Mouse (Mus musculus): ENCODE data around the gene Abcb6.

Gene Abcb6

DNA sequence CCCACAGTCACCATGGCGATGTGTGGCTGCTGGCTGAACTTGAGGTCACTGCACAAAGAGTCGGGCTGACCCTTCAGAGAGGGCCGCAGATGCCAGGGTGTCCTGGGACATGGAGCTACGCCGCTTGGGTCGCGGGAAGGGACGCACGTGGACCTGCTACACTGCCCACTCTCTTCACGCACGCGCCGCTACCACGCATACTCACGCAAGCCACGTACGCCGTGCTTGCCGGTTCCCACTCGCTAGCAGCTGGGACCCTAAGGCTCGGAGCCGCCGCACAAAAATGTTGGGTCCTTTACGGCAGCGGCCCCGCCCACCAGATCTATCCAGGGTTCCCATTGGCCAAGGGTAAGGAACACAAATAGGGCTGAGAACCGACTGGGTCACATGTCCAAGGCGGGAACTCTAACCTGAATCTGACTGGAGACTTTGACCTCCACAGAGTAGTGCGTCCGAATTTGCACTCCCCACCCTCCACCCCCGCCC, at the start of gene Abcb6:
Gene Abcb6 (minus strand): TSS at position 288 of the 486 bp plus-strand sequence.
- DNase-seq (ENCODE audit: low read depth, low spot score) = peak; percentile 86

DNA sequence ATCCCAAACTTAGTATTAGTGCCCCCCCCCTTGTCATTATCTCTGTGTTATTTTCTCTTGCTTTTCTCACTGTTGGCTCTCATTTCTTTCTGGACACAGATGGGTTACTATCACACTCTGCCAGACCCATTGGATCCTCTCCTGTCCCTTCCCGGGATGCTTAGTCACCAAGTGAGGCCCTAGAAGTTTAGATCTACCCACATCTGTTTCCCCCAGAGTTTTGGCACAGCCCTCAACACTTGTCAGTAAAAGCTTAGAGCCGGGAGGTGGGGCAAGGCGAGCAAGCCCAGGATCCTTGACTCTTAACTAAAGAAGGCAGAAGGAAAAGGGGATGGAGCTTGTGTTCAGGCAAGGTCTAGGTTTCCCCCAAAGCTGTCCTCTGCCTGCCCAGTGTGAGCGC, 49.0 kb upstream of the Abcb6 start:
- DNase-seq (ENCODE audit: low read depth, low spot score) = no peak

DNA sequence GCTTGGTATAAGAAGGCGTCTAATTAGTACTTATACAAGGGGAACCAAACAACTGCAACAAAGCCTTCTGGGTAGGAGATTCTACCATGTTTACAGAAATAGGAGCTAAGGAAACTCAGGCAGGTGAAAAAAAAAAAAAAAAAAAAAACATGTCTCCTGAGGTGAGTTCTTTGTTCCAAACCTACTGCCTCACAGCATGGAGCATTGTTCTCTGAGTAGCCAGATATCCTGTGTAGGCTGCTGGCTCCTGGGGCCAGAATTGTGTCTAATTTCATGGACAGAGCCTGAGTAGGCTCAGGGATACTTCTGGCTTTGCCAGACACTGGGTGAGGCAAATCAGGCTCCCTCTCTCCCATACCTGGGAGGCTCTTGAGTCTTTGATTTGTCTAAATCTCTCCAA, 47.5 kb upstream of the Abcb6 start:
- no peak for DNase-seq (ENCODE audit: low read depth, low spot score)

DNA sequence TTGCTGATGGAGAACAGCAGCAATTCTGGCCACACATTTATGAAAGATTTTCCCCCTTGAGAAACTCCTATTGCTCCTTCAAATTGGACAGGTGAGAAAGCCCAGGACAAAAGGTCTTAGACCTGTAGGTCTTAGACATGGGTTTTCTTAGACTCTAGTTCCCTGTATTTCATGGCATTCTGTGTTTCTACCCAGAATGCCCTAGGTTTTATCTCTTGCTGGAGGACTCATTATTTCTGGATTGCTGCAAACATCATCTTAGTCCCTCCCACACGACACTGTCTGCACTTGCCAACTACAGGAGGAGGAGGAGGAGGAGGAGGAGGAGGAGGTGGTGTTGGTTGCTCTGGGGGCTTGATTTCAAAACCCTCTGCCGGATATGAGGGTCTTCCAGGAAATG, 45.9 kb upstream of the Abcb6 start:
- DNase-seq (ENCODE audit: low read depth, low spot score) = no peak

DNA sequence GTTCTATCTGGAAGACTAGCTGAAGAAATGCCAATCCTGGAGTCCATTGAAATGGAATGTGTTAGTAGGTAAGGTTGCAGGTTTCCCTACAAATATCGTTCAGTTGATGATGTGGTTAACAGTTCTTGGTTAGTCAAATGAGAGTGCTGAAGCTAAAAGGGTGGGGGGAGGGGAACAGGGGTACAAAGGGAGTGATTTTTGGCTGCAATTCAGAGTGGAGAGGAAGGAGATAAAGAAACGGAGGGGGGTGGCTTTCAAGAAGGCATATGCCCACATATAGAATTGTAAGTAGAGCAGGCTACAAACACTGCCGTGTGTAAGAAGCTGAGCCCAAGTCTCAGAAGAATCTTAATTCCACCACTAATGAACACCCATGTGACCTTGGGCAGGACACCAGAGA, 45.3 kb upstream of the Abcb6 start:
- DNase-seq (ENCODE audit: low read depth, low spot score) = no peak

DNA sequence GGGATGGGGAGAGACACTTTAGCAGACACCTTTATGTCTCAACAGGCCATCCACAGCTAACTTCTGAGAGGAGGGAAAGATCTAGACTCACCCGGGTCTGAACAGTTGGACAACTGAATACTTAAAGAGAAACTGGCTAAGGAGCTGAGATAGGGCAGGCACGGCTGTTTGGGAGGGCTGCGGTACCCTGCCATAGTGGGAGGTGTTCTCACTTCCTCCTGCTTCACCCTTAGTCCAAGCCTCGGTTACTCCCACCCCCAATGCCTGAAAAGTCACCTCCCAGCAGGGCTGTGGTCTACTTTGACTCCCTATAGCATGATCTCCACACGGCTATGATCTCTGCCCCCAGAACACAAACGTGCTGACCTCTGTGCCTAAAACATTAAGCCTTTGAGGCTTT, 43.3 kb upstream of the Abcb6 start:
- no peak for DNase-seq (ENCODE audit: low read depth, low spot score)

DNA sequence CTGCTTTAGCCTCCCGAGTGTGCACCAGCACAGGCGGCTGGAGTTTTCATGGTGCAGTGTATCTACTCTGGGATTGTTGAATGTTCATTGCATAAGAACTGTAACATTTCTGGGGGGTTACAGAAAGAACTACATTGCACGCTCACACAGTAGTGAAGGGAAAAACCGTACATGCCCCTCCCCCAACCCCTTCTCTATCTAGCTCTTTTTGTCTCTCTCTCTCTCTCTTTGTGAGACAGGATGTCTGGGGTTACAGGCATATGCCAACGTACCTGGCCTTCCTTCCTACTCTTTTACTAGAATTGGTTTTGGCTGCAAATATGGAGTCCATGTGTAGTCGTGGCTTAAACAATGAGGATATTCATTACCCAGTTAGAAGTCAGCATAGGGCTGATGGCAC, 42.7 kb upstream of the Abcb6 start:
- no peak for DNase-seq (ENCODE audit: low read depth, low spot score)

DNA sequence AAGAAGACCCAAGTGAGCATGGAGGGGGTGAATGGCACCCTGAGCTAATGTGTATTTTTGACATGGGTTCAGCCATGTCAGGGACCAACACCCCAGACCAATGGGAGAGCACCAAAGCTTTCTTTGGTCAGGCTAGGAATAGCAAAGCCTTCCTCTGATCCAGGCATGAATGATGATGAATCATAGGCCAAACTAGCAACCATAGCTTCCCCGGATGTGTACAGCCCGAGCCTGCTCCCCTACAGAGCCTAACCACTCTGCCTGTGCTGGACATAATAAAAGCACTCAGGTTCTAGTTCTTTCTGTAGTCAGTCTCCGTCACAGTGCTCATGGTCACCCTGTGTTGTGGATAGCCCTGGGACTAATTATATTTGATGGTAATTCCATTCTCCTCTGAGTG, 41.3 kb upstream of the Abcb6 start:
- no peak for DNase-seq (ENCODE audit: low read depth, low spot score)

DNA sequence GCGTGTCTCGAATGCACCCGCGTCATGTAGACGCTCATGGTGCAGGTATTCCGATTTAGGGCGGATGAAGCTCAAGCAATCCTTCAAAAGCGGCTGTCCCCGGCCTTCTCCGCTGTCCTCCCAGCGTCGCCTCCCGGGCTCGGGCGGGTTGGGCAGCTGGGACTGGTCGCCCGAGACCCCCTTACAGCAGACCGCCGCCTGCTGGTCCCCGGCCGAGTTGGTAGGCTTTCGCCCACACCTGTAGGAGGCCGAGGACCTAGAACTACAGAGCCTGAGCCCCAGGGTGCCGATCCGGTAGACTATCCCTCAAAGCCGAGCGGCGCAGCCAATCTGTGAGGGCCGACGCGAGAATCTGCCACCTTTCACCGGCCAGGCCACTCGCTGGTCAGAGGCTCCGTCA, 39.3 kb upstream of the Abcb6 start, which contains the start of gene Tuba4a:
Gene Tuba4a (minus strand): TSS at position 335 of the 400 bp plus-strand sequence.
- no peak for DNase-seq (ENCODE audit: low read depth, low spot score)

DNA sequence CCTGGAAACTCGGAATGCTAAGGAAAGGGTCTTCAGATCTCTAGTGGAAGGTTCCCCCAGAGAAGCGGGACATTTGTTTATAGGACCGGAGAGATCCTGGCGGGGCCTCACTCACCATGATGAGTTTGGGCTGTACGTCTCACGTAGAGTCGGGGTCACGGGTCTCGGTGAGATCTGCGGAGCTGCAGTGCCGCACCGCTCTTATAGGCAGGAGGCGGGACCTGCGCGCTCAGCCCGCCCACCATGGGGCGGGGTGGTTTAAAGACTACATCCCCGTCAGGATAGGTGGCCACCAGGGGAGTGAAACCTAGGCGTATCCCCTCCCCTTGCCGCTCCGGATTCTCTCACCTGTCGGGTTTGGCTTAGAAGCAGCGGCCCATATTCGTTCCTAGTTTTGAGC, 38.9 kb upstream of the Abcb6 start:
- no peak for DNase-seq (ENCODE audit: low read depth, low spot score)

DNA sequence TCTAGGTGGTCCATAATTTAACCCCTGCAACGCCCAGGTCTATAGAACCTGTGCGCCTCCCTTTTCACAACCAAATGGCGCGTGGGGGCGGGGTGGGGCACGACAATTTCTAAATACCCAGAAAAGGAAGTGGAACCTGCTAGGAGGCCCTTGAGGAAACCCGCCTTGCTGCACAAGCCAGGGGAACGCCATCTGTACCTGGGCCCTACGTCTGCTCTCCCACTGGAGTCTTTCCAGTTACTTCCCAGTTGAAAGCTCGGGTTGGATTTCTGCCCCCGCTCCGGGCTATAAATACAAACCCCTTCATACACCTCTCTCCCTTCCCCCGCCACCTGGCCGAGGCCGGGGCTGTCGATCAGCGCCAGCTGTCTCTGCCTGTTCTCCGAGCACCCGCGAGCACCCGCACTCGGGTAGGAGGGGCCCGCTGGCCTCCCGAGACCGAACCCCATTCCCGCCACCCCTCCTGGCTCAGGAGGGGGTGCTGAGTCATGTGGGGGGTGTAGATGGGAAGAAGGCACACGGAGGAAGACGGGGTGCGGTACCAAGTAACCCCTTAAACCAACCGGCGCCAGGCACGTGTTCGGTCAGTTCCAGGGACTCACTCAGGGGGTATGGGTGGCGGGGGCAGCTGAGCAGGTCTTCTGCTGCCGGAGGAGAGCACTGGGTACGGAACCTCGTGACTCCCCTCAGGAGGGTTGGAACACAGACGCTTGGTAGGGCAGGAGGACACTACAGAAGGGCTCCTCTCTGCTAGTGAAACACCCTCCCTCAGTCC, 38.2 kb upstream of the Abcb6 start:
- DNase-seq (ENCODE audit: low read depth, low spot score) = no peak

DNA sequence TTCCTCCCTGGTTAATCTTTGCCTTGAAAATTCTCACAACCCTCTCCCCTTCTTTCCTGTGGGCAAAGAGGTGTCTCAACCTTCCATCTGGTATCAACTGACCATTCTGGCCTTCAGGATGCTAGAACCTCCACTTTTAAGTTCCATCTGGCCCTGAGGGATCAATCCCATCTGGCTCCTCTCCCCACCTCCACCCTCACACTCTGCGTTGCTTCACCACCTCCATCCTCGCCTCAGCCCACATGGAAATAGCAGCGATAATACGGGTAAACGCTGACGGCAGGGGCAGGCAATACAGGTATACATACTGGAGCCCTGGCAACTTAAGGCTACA, 37.7 kb upstream of the Abcb6 start:
- DNase-seq (ENCODE audit: low read depth, low spot score) = no peak

DNA sequence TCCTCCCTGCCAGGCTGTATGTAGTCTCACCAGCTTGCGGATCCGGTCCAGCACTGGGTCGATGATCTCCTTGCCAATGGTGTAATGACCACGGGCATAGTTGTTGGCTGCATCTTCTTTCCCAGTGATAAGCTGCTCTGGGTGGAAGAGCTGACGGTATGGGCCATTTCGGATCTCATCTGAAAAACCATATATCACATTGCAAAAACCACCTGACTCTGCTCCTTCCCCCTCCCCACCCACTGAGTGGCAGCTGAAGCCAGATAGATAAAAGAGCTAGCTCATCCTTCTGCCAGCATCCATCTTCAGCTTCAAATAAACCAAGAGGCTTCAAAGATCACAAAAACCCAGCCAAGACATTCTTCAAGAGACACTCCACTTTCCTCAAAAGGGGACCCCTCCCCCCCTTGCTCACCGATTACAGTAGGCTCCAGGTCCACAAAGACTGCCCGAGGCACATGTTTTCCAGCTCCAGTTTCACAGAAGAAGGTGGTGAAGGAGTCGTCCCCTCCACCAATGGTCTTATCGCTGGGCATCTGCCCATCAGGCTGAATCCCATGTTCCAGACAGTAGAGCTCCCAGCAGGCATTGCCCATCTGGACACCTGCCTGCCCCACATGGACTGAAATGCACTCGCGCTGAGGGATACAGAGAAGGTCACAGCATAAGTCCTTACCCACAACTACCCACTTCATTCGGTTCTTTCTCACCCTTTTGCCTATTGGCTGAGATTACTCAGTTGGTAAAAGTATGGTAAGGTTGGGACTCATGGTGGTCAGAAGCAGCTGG, 36.8 kb upstream of the Abcb6 start:
- DNase-seq (ENCODE audit: low read depth, low spot score) = no peak

DNA sequence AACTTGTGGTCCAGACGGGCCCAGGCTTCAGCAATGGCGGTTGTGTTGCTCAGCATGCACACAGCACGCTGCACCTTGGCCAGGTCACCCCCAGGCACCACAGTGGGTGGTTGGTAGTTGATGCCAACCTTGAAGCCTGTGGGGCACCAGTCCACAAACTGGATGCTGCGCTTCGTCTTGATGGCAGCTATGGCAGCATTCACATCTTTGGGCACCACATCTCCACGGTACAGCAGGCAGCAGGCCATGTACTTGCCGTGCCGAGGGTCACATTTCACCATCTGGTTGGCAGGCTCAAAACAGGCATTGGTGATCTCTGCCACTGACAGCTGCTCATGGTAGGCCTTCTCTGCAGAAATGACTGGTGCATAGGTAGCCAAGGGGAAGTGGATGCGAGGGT, 35.6 kb upstream of the Abcb6 start:
- no peak for DNase-seq (ENCODE audit: low read depth, low spot score)

DNA sequence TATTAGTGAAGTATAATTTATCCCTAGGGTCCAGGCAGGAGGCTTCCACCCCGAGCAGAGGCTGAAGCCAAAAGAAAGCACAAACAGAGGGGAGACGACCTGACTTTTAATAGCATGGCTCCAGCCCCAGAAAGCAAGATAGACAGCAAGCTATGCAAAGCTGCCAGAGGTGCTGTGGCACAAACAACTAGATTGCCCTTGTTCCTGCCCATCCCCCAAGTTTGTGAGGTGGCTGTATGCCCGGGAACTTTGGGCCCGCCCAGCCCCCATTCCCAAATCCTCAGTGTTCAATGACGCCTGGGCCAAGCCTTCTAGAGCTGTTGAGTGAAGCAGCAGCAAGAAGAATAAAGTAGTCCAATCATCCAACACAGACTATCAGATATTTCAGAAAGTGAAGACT, 34.7 kb upstream of the Abcb6 start:
- DNase-seq (ENCODE audit: low read depth, low spot score) = no peak

DNA sequence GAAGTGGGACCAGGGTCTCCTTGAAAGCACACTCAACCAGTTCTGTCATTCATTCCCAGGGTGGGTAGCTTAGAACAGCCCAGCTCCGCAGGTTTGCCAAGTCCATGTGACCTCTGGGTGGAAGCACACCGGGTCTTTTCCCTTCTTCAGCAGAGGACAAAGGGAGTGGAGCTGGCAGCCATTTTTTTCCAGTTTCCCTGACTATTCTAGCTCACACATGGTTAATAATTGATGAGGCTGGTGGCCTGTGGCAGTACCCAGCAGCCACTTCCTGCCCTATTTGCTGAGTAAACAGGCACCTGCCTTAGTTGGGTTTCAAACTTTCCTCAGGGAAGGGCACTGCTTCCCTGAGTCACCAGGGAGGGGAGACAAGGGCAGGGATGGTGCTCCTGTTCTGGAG, 34.2 kb upstream of the Abcb6 start:
- no peak for DNase-seq (ENCODE audit: low read depth, low spot score)

DNA sequence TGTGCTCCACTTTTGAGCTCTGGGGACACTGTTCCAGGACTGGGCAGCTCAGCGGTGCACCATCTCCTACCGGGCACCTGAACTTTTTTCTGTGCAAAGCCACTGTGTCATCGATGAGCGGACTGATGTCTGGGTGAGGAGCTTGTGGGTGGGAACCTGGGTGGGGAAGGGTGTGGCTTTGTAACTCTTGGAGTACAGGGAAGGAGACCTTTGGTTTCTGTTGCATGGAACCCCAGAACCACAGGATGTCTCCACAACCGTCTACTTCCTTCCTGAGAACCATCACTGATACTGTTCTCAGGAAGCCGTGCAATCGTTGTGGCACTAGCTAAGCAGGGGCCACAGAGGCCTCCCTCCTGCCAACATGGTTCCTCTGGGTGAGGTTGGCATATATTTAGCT, 32.9 kb upstream of the Abcb6 start:
- DNase-seq (ENCODE audit: low read depth, low spot score) = no peak

DNA sequence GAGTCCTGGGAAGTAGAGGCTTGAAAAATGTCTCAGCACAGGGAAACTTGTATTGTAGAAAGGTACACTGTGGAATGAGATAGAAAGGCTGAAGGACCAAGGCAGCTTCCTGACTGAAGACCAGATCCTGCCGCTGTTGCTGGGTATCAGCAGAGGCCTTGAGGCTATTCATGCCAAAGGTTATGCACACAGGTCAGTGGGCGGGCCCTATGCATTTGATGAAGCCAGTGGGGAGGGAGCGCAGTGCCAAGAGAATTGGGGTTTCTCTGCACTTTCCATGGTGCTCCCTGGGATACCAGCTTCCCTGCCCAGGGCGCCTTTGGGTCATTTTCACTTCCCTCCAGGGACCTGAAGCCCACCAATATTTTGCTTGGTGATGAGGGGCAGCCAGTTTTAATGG, 32.4 kb upstream of the Abcb6 start:
- no peak for DNase-seq (ENCODE audit: low read depth, low spot score)

DNA sequence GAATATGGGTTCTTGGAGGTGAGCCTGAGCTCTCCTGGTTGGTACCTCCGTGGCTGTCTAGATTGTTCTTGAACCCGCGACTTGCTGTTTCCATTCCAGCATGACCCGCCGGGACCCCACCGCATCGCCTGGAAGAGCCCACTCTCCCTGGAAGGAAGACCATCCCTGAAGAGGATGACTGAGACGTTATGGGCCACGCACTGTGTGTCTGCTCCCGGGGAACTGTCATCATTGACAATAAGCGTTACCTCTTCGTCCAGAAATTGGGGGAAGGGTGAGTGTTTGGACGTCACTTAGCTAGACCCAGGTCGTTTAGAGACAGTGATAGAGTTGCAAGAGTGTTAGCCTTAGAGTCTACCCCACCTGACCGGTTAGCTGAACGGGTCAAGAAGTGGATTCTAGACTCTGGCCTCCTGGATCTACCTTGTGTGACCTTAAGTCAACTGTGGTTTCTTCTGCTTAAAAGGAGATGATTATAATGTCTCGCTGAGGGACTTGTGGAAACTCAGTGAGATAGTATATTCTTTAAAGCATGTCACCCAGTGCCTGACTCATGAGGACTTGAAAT, 31.0 kb upstream of the Abcb6 start:
- DNase-seq (ENCODE audit: low read depth, low spot score) = no peak

DNA sequence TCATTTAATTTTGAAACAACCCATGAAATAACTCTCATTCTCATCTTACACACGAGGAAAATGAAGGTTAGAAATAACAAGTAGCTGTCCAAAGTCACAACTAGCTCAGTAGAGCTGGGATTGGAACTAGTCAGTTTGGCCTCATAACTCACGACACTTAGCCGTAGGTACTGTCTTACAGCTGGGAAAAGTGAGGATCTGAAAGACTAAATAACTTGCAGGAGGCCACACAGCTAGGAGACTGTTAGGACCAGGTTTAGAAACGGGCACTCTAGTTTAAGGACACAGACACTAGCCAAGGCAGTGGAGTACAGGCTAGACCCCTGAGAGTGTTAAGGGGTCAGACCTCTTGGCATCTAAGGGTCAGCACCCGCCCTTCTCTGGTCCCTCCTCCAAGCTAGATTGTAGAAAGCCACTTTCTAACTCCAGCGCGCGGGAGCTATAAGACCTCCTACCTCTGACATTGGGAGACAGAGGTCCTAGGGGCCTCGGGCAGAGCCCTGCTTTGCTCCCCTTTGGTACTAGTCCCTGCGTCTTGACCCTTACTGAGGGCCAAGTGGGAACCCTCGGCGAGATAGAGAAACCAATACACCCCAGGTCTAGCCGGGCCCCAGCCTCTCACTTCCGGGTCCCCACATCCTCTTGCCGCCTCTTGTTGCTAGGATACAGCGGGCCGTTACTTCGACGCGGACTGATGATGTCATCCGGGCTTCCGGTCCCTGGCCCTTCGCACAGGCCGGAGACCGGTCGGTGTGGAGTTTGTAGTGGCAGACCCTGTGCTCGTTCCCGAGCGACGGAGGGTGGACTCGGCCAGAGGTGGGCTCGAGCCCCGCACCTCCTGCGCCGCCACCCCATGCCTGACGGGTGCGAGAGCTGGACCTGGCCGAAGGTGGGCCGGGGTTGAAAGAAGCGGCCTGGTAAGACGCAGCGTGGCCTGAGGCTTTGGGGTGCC, 30.2 kb upstream of the Abcb6 start, which contains the start of the genes Glb1l and Stk16:
Gene Glb1l (minus strand): TSS at position 678 of the 952 bp plus-strand sequence.
Gene Stk16 (plus strand): TSS at position 703 of the 952 bp plus-strand sequence.
- DNase-seq (ENCODE audit: low read depth, low spot score) = peak; percentile 91

DNA sequence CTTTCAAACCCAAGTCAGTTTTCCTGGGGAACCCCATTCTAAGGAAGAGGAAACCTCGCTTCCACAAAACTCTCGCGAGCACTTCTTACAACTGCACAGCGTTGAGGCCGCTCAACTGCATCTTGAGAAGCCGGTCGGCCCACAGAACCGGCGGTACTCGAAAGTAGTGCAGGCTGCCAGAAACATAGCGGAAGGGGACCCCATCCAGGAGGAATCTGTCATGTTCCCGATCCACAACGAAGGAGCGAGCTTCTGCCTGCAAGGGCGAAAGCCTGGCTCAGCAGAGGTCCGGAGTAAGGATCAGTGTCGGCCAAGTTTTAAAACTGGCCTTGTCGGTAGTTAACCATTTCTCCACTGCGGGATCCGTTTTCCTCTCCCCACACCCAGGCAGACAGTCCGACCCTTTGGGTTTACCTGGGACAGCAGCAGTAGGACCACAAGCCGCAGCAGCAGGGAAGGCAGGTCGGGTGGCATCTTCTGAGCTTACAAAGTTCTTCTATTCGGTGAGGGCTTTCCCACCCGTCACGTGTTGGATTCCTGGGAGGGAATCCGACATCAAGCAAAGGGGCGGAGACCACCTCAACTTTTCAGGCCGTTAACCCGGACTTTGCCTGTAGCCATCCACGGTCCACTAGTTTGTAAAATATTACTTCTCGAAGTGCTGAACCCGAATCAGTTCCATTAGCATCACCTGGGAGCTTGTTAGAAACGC, 28.9 kb upstream of the Abcb6 start:
- DNase-seq (ENCODE audit: low read depth, low spot score) = no peak

Data from brain, embryonic 18.5 days (tissue).